Mouse (Mus musculus) hindbrain, postnatal 0 days (tissue): ENCODE measurements around the gene Fam155a. TPM values are rescaled to one million over a fixed set of nuclear protein-coding genes. Genes with fewer than 3 reads are reported as not detected.

Experiments
- ATAC-seq: fragments of 200-750 bp; cut with Nextera tagmentation; 2 replicates; pipeline ENCODE4 v1.8.0; 2017; ENCODE audit warnings: mild to moderate bottlenecking, moderate TSS enrichment, moderate library complexity
- DNase-seq: peaks from one replicate; pipeline ENCODE4 v3.0.0-alpha.2; 2015; ENCODE audit warnings: low spot score
- H3K27ac ChIP-seq: fragments of 300-500 bp; sonication (generic); 2 replicates; pipeline ENCODE4 v1.5.1; 2014; ENCODE audit warnings: mild to moderate bottlenecking
- H3K27me3 ChIP-seq: fragments of 300-500 bp; sonication (generic); 2 replicates; pipeline ENCODE4 v1.6.1; 2014; ENCODE audit warnings: low read length, mixed read lengths; ENCODE audit not compliant: insufficient read depth
- H3K36me3 ChIP-seq: fragments of 300-500 bp; sonication (generic); 2 replicates; pipeline ENCODE4 v1.6.1; 2014; ENCODE audit warnings: low read length, mixed read lengths; ENCODE audit not compliant: insufficient read depth
- H3K4me1 ChIP-seq: fragments of 300-500 bp; sonication (generic); 2 replicates; pipeline ENCODE4 v1.6.1; 2014; ENCODE audit warnings: antibody characterized with exemption, low read length, mixed read lengths; ENCODE audit not compliant: insufficient read depth
- H3K4me2 ChIP-seq: fragments of 300-500 bp; sonication (generic); 2 replicates; pipeline ENCODE4 v1.6.1; 2014; ENCODE audit warnings: low read depth, mild to moderate bottlenecking, low read length, moderate library complexity, mixed read lengths
- H3K4me3 ChIP-seq: fragments of 300-500 bp; sonication (generic); 2 replicates; pipeline ENCODE4 v1.5.1; 2014; ENCODE audit warnings: low read length
- H3K9ac ChIP-seq: fragments of 300-500 bp; sonication (generic); replicated peaks from 2 replicates; pipeline ENCODE4 v1.6.1; 2014; ENCODE audit warnings: mild to moderate bottlenecking, low read length, moderate library complexity, mixed read lengths
- H3K9me3 ChIP-seq: fragments of 300-500 bp; sonication (generic); 2 replicates; pipeline ENCODE4 v1.6.1; 2016; ENCODE audit warnings: low read length, mixed read lengths
- CTCF ChIP-seq: IDR thresholded peaks from 2 replicates; pipeline ENCODE4 v1.5.1; 2016; ENCODE audit warnings: antibody characterized with exemption, control low read depth, low read depth
- WGBS: fragments of 180-500 bp; shearing (Covaris S2); extraction: QIAGEN DNeasy Blood & Tissue Kit; methylation state at CpG from one replicate; pipeline ENCODE4 v1.1.7; 2014; 5-methylcytosine and 5-hydroxymethylcytosine counted together
- polyA plus RNA-seq: library from polyadenylated mRNA; unstranded; fragments of >200 nt; fragmentation: Nextera tagmentation; extraction: Ambion mirVana; gene quantifications from 2 replicates; pipeline ENCODE4 v1.2.1, GENCODE M21; 2015
- total RNA-seq: library from RNA; depleted of rRNA; stranded (reverse); fragments of >200 nt; gene quantifications from 2 replicates; pipeline ENCODE4 v1.2.3, GENCODE M21; 2014

Fam155a gene
- total and polyA plus RNA-seq, 2 experiments from 2014 or later: 34.0 to 117 TPM

DNA sequence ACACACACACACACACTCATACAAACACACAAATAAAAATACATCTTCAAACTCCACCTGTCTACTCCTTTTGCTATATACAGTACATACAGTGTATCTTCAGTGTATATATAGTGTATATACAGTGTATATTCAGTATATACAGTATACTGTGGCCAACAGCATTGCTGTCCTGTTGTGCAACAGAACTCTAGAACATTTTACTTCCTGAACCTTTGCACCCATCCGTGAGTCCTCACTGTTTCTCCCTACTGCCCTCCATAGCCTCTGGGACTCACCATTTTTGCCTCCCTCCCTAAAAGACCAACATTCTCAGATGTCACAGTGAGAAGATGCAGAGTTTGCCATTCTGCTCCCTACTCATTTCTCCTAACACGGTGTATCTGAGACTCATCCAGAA lies 347.8 kb downstream of the Fam155a start:
- Histone ChIP-seq H3K36me3 (no peaks in the 10 kb centered on the region), H3K4me1 (peaks cover 4% of the 10 kb centered on the region; the same call in 1 of the 2 replicates), H3K27me3 (no peaks in the 10 kb centered on the region), H3K27ac (no peak overlapping the region), H3K9ac (no peak overlapping the region), H3K4me3 (no peak overlapping the region), H3K9me3 (no peaks in the 10 kb centered on the region), H3K4me2 (no peak overlapping the region)
- no peak for TF ChIP-seq CTCF
- ATAC-seq: no peak
- DNase-seq: no peak
- 83% methylated on average over 2 of the region's 2 CpGs for WGBS

DNA sequence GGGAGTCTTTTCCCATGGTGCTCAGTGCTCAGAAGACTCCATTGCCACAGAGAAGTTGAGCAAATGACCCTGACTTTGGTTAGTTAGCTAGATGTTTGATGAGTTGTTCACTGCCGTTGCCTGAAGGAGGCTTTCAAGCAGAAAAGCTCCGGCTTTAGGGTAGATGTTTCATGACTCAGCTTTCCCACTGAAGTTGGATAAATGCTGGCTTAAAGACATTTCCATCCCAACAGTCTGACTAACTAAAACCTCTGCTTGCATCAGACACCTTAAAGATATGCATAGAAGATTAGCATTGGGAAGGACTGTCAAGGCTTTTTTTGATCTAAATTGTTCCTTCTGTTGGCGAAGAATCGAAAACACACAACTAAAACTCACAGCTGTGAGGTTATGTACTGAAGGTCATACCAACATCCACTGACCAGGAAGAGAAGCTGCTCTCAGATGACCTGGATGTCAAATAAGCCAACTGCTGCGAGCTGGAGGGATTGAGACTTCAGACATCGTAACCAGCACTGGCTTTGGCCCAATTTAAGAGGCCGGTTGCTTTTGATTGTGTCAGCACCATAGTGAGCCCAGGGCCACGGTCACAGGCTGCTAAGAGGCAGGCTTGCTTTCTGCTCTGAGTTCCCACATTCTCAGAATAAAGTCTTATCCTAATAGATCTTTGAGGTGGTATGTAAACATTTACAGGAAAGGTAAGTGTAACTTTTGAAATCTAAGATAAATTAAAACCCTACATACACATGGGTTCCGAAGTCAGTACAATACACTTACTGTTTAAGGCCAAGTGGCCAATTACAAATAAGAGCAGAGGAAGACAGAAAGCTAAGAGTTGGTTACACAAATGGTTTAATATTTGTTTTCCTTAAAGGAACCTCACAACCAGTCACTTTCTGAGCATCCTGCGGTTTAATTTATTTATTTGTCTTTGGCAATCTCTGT lies 351.8 kb downstream of the Fam155a start:
- H3K9ac ChIP-seq: no peak overlapping the region
- H3K9me3 ChIP-seq: no peaks in the 10 kb centered on the region
- no peak overlapping the region for H3K4me3 ChIP-seq
- H3K36me3 ChIP-seq: no peaks in the 10 kb centered on the region
- H3K27ac ChIP-seq: no peak overlapping the region
- no peak for DNase-seq
- TF ChIP-seq CTCF: no peak
- H3K27me3 ChIP-seq: no peaks in the 10 kb centered on the region
- WGBS: 61% methylated on average over 10 of the region's 10 CpGs
- ATAC-seq: no peak
- peaks cover 4% of the 10 kb centered on the region; the same call in 1 of the 2 replicates for H3K4me1 ChIP-seq
- no peak overlapping the region for H3K4me2 ChIP-seq

DNA sequence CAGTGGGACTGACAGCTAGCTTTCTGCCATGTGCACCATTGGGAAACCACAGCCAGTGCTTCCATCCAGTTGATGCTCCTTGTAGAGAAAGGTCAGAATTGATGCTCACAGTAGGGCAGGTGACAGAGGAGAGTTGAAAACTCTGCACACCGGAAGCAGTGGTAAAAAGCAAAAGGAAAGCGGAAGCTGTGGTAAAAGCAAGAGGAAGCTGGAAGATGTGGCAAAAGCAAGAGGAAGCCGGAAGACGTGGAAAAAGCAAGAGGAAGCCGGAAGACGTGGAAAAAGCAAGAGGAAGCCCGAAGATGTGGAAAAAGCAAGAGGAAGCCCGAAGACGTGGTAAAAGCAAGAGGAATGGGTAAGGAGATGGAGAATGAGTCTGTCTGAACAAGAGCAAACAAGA lies 354.8 kb downstream of the Fam155a start:
- H3K36me3 ChIP-seq: no peaks in the 10 kb centered on the region
- no peak for TF ChIP-seq CTCF
- no peak overlapping the region for H3K9ac ChIP-seq
- no peaks in the 10 kb centered on the region for H3K27me3 ChIP-seq
- DNase-seq (no peak), ATAC-seq (no peak)
- no peaks in the 10 kb centered on the region for H3K9me3 ChIP-seq
- 92% methylated on average over 9 of the region's 9 CpGs for WGBS
- no peak overlapping the region for H3K4me2 ChIP-seq
- H3K27ac ChIP-seq: no peak overlapping the region
- H3K4me3 ChIP-seq: no peak overlapping the region
- H3K4me1 ChIP-seq: no peaks in the 10 kb centered on the region

DNA sequence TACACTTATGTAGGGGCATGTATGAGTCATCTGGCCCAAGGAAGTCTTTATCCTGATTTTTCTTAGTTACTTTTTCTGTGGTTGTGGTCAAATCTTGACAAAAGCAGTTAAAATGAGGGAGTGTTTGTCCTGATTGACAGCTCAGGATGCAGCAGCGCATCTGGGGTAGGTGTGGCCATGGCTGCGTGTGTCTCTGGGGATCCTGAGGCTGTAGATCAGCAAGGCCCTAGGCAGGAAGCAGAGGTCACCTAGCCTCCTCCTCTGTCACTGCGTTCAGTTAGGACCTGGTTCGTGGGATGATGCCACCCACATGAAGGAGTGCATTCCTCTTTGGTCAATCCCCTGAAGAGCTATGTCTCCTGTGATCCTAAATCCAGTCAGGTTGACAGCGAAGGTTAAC lies 362.5 kb downstream of the Fam155a start:
- Histone ChIP-seq H3K27ac (no peak overlapping the region), H3K4me2 (no peak overlapping the region), H3K36me3 (no peaks in the 10 kb centered on the region), H3K4me1 (no peaks in the 10 kb centered on the region), H3K9ac (no peak overlapping the region), H3K4me3 (no peak overlapping the region), H3K27me3 (no peaks in the 10 kb centered on the region), H3K9me3 (no peaks in the 10 kb centered on the region)
- 67% methylated on average over 5 of the region's 5 CpGs for WGBS
- DNase-seq (no peak), ATAC-seq (no peak)
- TF ChIP-seq CTCF: no peak

DNA sequence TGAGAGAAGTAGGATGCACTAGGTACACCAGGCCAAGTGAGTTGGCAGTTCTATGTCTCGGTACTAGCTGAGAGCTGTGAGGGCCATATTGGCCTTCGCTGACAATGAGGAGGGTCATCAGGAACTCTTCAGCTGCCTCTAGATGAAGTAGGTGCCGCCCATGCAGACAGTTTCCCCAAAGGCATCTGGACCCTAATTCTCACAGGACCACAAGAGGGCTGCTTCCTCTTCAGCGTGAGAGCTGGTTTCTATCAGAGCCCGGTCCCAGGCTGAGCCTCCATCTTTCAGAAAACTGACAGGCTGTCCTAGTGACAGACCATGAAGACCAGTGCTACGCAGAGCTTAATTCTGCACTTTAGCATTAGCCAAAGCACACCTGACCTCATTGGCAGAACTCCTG lies 364.8 kb downstream of the Fam155a start:
- Histone ChIP-seq H3K36me3 (no peaks in the 10 kb centered on the region), H3K27me3 (no peaks in the 10 kb centered on the region), H3K4me3 (no peak overlapping the region), H3K9ac (no peak overlapping the region), H3K4me2 (no peak overlapping the region), H3K27ac (no peak overlapping the region), H3K9me3 (no peaks in the 10 kb centered on the region), H3K4me1 (no peaks in the 10 kb centered on the region)
- no peak for TF ChIP-seq CTCF
- 88% methylated on average over 6 of the region's 6 CpGs for WGBS
- ATAC-seq: no peak
- no peak for DNase-seq

DNA sequence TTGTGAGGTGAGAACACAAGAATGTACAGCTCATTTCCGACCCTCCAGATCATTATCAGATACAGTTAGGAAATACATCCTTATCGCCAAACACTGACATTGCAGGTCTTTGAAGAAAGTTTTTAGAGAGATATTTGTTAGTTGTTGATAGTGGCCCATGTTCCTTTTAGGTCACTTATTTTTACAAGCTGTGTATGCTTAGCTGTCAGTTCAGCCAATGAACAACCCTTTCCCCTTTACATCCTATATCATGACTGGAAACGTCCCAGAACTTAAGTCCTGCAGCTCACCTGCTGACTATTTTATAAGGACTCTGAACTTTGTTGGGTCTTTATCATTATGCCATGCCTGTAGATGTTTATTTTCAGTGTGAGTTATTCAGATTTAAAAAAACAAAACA lies 366.3 kb downstream of the Fam155a start:
- no peak overlapping the region for H3K4me2 ChIP-seq
- ATAC-seq (no peak), DNase-seq (no peak)
- no peak overlapping the region for H3K4me3 ChIP-seq
- no peaks in the 10 kb centered on the region for H3K9me3 ChIP-seq
- no peak for TF ChIP-seq CTCF
- no peak overlapping the region for H3K9ac ChIP-seq
- H3K4me1 ChIP-seq: no peaks in the 10 kb centered on the region
- H3K36me3 ChIP-seq: no peaks in the 10 kb centered on the region
- H3K27ac ChIP-seq: no peak overlapping the region
- WGBS: 78% methylated on average over 3 of the region's 3 CpGs
- no peaks in the 10 kb centered on the region for H3K27me3 ChIP-seq

DNA sequence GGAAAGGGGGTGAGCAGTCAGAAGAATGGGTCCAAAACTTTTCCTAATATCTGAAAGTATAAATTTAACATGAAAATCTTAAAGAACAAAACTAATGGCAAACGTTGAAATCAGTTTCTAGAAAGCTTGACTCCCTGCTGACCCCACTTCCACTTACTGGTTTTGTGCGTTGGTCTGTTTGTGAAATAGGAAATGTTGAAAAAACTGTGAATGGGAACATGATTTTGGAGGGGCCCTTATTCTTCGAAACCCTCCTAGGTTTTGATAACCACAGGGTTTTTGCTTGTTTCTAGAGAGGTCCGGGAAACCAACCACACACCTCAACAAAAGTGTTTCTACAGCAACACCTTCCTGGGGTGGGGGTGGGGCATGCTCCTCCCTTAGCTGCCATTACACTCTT lies 368.6 kb downstream of the Fam155a start:
- Histone ChIP-seq H3K27me3 (no peaks in the 10 kb centered on the region), H3K9ac (no peak overlapping the region), H3K4me3 (no peak overlapping the region), H3K27ac (no peak overlapping the region), H3K9me3 (no peaks in the 10 kb centered on the region), H3K36me3 (no peaks in the 10 kb centered on the region), H3K4me2 (no peak overlapping the region), H3K4me1 (no peaks in the 10 kb centered on the region)
- no peak for TF ChIP-seq CTCF
- 64% methylated on average over 4 of the region's 4 CpGs for WGBS
- DNase-seq (no peak), ATAC-seq (no peak)
